Comparison of ENCODE assay signal across 11 mouse cellular contexts in genomic region chr7:100851481-100852356, GRCm38 (mm10). TPM values are rescaled to one million over a fixed set of nuclear protein-coding genes. Genes with fewer than 3 reads are reported as not detected.
A peak's percentile ranks its signal among the peaks of the same experiment; 100 is the strongest.
DNase-seq lines count a peak whose midpoint lies in the region; ATAC-seq and TF ChIP-seq lines count a peak whose summit lies in the region.
"Had no signal": no experiment of that assay in that cellular context is flagged by ENCODE, and none has a peak within 500 bp of the region (broad histone marks: within the 10 kb centered on the region; RNA-seq: fewer than 3 reads in every experiment).

No protein-coding gene starts in this region.

- no peak overlapping the region; the same call in 1 of the 2 replicates for H3K9ac ChIP-seq in kidney, embryonic 16.5 days (replicated peaks; ENCODE audit: low read length)
- H3K9ac ChIP-seq in forebrain, postnatal 0 days = no peak overlapping the region
- H3K9ac ChIP-seq: limb, embryonic 13.5 days had no signal

- H3K27me3 ChIP-seq in kidney, embryonic 16.5 days (ENCODE audit: insufficient read depth, low read length) = no peaks in the 10 kb centered on the region
- no peaks in the 10 kb centered on the region for H3K27me3 ChIP-seq in G1E (ENCODE audit: insufficient read depth, low read length)
- H3K27me3 ChIP-seq in forebrain, postnatal 0 days (ENCODE audit: insufficient read depth, low read length) = no peaks in the 10 kb centered on the region
- H3K27me3 ChIP-seq: limb, embryonic 13.5 days had no signal

- peak; percentile 40 for DNase-seq in gastrocnemius, postnatal 14 days
- DNase-seq in gastrocnemius, postnatal 10 days = no peak
- DNase-seq in kidney, adult 18-20 months = no peak
- no peak for DNase-seq in G1E (ENCODE audit: low spot score)
- DNase-seq in forebrain, postnatal 0 days = no peak
- no peak for DNase-seq in cerebellum, adult 18-20 months
- DNase-seq in testis, postnatal 14 days (ENCODE audit: low spot score) = no peak
- DNase-seq: cerebellum, adult 2 months; thymus, postnatal 36 days had no signal

- H3K36me3 ChIP-seq in kidney, embryonic 16.5 days (ENCODE audit: insufficient read depth, low read length) = no peaks in the 10 kb centered on the region
- peaks cover 89% of the 10 kb centered on the region for H3K36me3 ChIP-seq in G1E (replicated peaks)
- H3K36me3 ChIP-seq in forebrain, postnatal 0 days (ENCODE audit: insufficient read depth) = no peaks in the 10 kb centered on the region

- H3K4me3 ChIP-seq in kidney, embryonic 16.5 days (ENCODE audit: low read length) = no peak overlapping the region
- peak overlapping the region; percentile 34; the same call in 1 of the 2 replicates for H3K4me3 ChIP-seq in G1E (ENCODE audit: low read depth, low read length)
- no peak overlapping the region for H3K4me3 ChIP-seq in forebrain, postnatal 0 days (ENCODE audit: low read depth, low read length)
- H3K4me3 ChIP-seq: limb, embryonic 13.5 days had no signal

- H3K4me1 ChIP-seq in kidney, embryonic 16.5 days (ENCODE audit: insufficient read depth, low read length) = peaks cover 51% of the 10 kb centered on the region
- peaks cover 97% of the 10 kb centered on the region for H3K4me1 ChIP-seq in G1E (ENCODE audit: insufficient read depth, low read depth, low read length)
- H3K4me1 ChIP-seq in forebrain, postnatal 0 days (ENCODE audit: insufficient read depth) = peaks cover 17% of the 10 kb centered on the region; the same call in 1 of the 2 replicates

- 43% methylated on average over 9 of the region's 9 CpGs for WGBS in kidney, embryonic 16.5 days
- 49% methylated on average over 9 of the region's 9 CpGs for WGBS in forebrain, postnatal 0 days

- no peak for TF ChIP-seq CTCF in G1E (IDR thresholded peaks at IDR 0.05; ENCODE audit: low read depth, low read length)
- TF ChIP-seq CTCF in forebrain, postnatal 0 days (IDR thresholded peaks at IDR 0.05; ENCODE audit: low read depth) = no peak

- intact Hi-C loops in gastrocnemius, postnatal 14 days (cut with DNase I; ENCODE audit: low total_unique reads) = no loop called here

- no peak overlapping the region for H3K4me2 ChIP-seq in kidney, embryonic 16.5 days (replicated peaks; ENCODE audit: low read depth, low read length)
- no peak overlapping the region for H3K4me2 ChIP-seq in forebrain, postnatal 0 days (ENCODE audit: low read depth)
- H3K4me2 ChIP-seq: limb, embryonic 13.5 days had no signal

- ATAC-seq in kidney, embryonic 16.5 days (ENCODE audit: low FRiP score, low TSS enrichment) = no peak
- ATAC-seq in G1E (ENCODE audit: extremely low read depth, insufficient number of reproducible peaks, low FRiP score, poor library complexity, severe bottlenecking) = no peak
- peak; percentile 69 for ATAC-seq in forebrain, postnatal 0 days

- H3K27ac ChIP-seq in kidney, embryonic 16.5 days (ENCODE audit: low read length) = peak overlapping the region; percentile 25; the same call in 1 of the 2 replicates
- peak overlapping the region; percentile 48; the same call in 1 of the 2 replicates for H3K27ac ChIP-seq in forebrain, postnatal 0 days (ENCODE audit: low read depth, low read length)
- H3K27ac ChIP-seq: limb, embryonic 13.5 days had no signal

- H3K9me3 ChIP-seq in kidney, embryonic 16.5 days (ENCODE audit: low read length) = no peaks in the 10 kb centered on the region
- no peaks in the 10 kb centered on the region for H3K9me3 ChIP-seq in G1E (replicated peaks)
- H3K9me3 ChIP-seq in forebrain, postnatal 0 days (ENCODE audit: low read length) = no peaks in the 10 kb centered on the region
- H3K9me3 ChIP-seq: limb, embryonic 13.5 days had no signal

RNA-seq across cellular contexts. Expression of gene Relt, which starts 11.5 kb away (rescaled TPM):
- total RNA-seq in gastrocnemius, postnatal 14 days (2021) = 10 to 100 TPM in 1 of 2 experiments, 1 to 10 TPM in 1; 5.4 to 16.3 TPM
- 10 to 100 TPM; 14.8 to 19.3 TPM for total RNA-seq in gastrocnemius, postnatal 10 days (2021)
- 3.8 and 4.8 TPM in 2 replicates for polyA plus RNA-seq in kidney, embryonic 16.5 days (2015; fragmentation: Nextera tagmentation; extraction: Ambion mirVana)
- 15.4 and 21.5 TPM in 2 replicates for total RNA-seq in G1E (2014; fragmentation: Nextera tagmentation)
- 25.5 and 39.1 TPM in 2 replicates for total RNA-seq in G1E (2017)
- polyA plus RNA-seq in G1E (2012) = 75.6 and 75.9 TPM in 2 replicates
- 7.5 and 8.3 TPM in 2 replicates for total RNA-seq in forebrain, postnatal 0 days (2014; rRNA removed)
- polyA plus RNA-seq in forebrain, postnatal 0 days (2015; fragmentation: Nextera tagmentation; extraction: Ambion mirVana) = 4.4 and 5.1 TPM in 2 replicates
